Mouse (Mus musculus) forebrain, embryonic 11.5 days (tissue): Measurements from ENCODE around the gene Ampd3. TPM values are rescaled to one million over a fixed set of nuclear protein-coding genes. Genes with fewer than 3 reads are reported as not detected.

ENCODE experiments used
- microRNA-seq: library from miRNA; unstranded; fragments of <30 nt; microRNA quantifications from one replicate; pipeline ENCODE4, GENCODE M21; 2016; ENCODE audit not compliant: insufficient number of aligned reads
- polyA plus RNA-seq: library from polyadenylated mRNA; unstranded; fragments of >200 nt; fragmentation: Nextera tagmentation; extraction: Ambion mirVana; gene quantifications from 2 replicates; pipeline ENCODE4 v1.2.1, GENCODE M21; 2014

Ampd3 gene
- polyA plus RNA-seq, 1 experiment from 2014 or later = 1.9 TPM

Small RNA genes lying within 50 kb of the gene (microRNA-seq; reads per million reads assigned to microRNA genes)
- gene Gm47282 = not detected

Other genes with a start within 250 kb of the Ampd3 start
- 45.1 and 46.2 TPM in 2 replicates for gene Sbf2, start 153.3 kb upstream of the Ampd3 start, polyA plus RNA-seq
- gene Adm, start 140.5 kb upstream of the Ampd3 start, polyA plus RNA-seq = 5.4 and 5.8 TPM in 2 replicates
- gene Rnf141, start 76.3 kb downstream of the Ampd3 start, polyA plus RNA-seq = 30.6 and 33.2 TPM in 2 replicates
- gene Lyve1, start 95.0 kb downstream of the Ampd3 start, polyA plus RNA-seq = 2.1 and 2.8 TPM in 2 replicates
- 1.6 and 1.7 TPM in 2 replicates for gene Mrvi1, start 214.3 kb downstream of the Ampd3 start, polyA plus RNA-seq